Mouse (Mus musculus) liver, embryonic 16.5 days (tissue): ENCODE results near the gene Lig1. TPM values are rescaled to one million over a fixed set of nuclear protein-coding genes. Genes with fewer than 3 reads are reported as not detected.

Experiments used
- ATAC-seq: fragments of 200-750 bp; cut with Nextera tagmentation; 2 replicates; pipeline ENCODE4 v1.8.0; 2017; ENCODE audit warnings: low read depth, mild to moderate bottlenecking, moderate number of reproducible peaks, moderate library complexity
- H3K27ac ChIP-seq: fragments of 300-500 bp; sonication (generic); 2 replicates; pipeline ENCODE4 v1.5.1; 2014; ENCODE audit warnings: mild to moderate bottlenecking, low read length
- H3K27me3 ChIP-seq: fragments of 300-500 bp; sonication (generic); 2 replicates; pipeline ENCODE4 v1.6.1; 2014; ENCODE audit warnings: low read depth, low read length, mixed read lengths; ENCODE audit not compliant: control insufficient read depth, insufficient read depth
- H3K36me3 ChIP-seq: fragments of 300-500 bp; sonication (generic); 2 replicates; pipeline ENCODE4 v1.6.1; 2014; ENCODE audit warnings: mild to moderate bottlenecking; ENCODE audit not compliant: control insufficient read depth, insufficient read depth
- H3K4me1 ChIP-seq: fragments of 300-500 bp; sonication (generic); 2 replicates; pipeline ENCODE4 v1.6.1; 2014; ENCODE audit warnings: low read depth, low read length, mixed read lengths; ENCODE audit not compliant: control insufficient read depth
- H3K4me2 ChIP-seq: fragments of 300-500 bp; sonication (generic); 2 replicates; pipeline ENCODE4 v1.6.1; 2014; ENCODE audit warnings: low read depth, low read length, mixed read lengths
- H3K4me3 ChIP-seq: fragments of 300-500 bp; sonication (generic); 2 replicates; pipeline ENCODE4 v1.5.1; 2014; ENCODE audit warnings: low read depth, mild to moderate bottlenecking, low read length
- H3K9ac ChIP-seq: fragments of 300-500 bp; sonication (generic); 2 replicates; pipeline ENCODE4 v1.6.1; 2014; ENCODE audit warnings: low read depth, low read length
- H3K9me3 ChIP-seq: fragments of 300-500 bp; sonication (generic); replicated peaks from 2 replicates; pipeline ENCODE4 v1.6.1; 2016; ENCODE audit warnings: low read length; ENCODE audit not compliant: control insufficient read depth
- WGBS: fragments of 180-500 bp; shearing (Covaris S2); extraction: QIAGEN DNeasy Blood & Tissue Kit; methylation state at CpG from one replicate; pipeline ENCODE4 v1.1.7; 2014; ENCODE audit not compliant: insufficient replicate concordance; 5-methylcytosine and 5-hydroxymethylcytosine counted together
- polyA plus RNA-seq: library from polyadenylated mRNA; unstranded; fragments of >200 nt; fragmentation: Nextera tagmentation; extraction: Ambion mirVana; gene quantifications from 2 replicates; pipeline ENCODE4 v1.2.1, GENCODE M21; 2015

Lig1 gene
- 80.3 and 87.9 TPM in 2 replicates for polyA plus RNA-seq

DNA sequence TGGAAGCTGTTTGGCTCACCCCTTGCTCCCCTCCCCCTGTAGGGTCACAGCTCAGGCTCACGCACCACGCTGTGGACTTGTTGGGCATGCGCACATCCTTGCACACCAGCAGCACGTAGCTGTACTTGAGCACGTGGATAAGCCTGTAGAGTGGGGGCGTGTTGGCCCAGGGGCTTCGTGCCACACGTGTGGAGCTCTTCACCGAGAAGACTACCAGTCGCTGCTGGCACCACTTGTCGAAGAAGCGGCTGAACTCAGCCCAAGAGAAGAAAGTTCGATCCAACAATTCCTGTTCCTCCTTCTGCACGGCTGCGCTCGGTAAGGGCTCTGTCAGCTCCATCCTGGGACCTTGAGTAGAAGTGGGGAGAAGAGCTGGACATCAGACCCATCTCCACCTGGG, at the start of gene Lig1:
Gene Lig1 (plus strand): TSS at position 203 of the 400 bp plus-strand sequence.
- H3K4me1 ChIP-seq, result peaks cover 9% of the 10 kb centered on the region
- H3K9ac ChIP-seq, result peak within 1 kb of the TSS; percentile 87
- H3K4me3 ChIP-seq, result peak within 1 kb of the TSS; percentile 84
- H3K4me2 ChIP-seq, result peak within 1 kb of the TSS; percentile 63
- no peaks in the 10 kb centered on the region for H3K9me3 ChIP-seq
- H3K27me3 ChIP-seq, result no peaks in the 10 kb centered on the region
- peak within 1 kb of the TSS; percentile 89 for H3K27ac ChIP-seq
- H3K36me3 ChIP-seq, result peaks cover 8% of the 10 kb centered on the region; the same call in 1 of the 2 replicates
- ATAC-seq, result no peak
- WGBS, result 90% methylated on average over 16 of the region's 16 CpGs

GRCm38 (mm10) chr7:13260746-13261700, 16.1 kb upstream of the Lig1 start:
- no peaks in the 10 kb centered on the region for H3K36me3 ChIP-seq
- 46% methylated on average over 50 of the region's 50 CpGs for WGBS

DNA sequence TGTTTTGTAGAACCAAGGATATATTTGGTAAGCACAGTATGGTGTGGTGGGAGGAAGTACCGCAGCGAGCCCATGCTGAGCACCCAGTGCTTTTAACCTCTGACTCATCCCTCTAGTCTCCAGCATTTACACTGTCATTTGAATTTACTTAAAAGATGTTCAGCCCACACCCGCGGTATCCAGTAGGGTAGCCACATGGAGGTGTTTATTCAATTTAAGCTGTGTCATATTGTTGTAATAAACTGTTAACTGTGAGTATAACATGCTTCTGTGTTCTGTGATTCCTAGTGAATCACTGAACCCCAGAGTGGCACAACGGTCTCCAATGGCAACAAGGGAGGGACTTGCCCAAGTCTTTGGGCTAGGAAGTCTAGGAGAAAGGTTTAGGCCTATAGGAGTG, 13.2 kb upstream of the Lig1 start:
- no peak for ATAC-seq
- 74% methylated on average over 5 of the region's 5 CpGs for WGBS
- no peaks in the 10 kb centered on the region for H3K27me3 ChIP-seq
- H3K27ac ChIP-seq, result no peak overlapping the region
- H3K36me3 ChIP-seq, result no peaks in the 10 kb centered on the region
- H3K4me1 ChIP-seq, result no peaks in the 10 kb centered on the region
- no peak overlapping the region for H3K4me2 ChIP-seq
- H3K9ac ChIP-seq, result no peak overlapping the region
- no peaks in the 10 kb centered on the region for H3K9me3 ChIP-seq
- H3K4me3 ChIP-seq, result no peak overlapping the region

More at GRCm38 (mm10) chr7:13260746-13261700, 16.1 kb upstream of the Lig1 start:
- Histone ChIP-seq H3K9me3 (no peaks in the 10 kb centered on the region), H3K4me3 (no peak overlapping the region), H3K4me2 (no peak overlapping the region), H3K27ac (no peak overlapping the region), H3K27me3 (no peaks in the 10 kb centered on the region), H3K9ac (no peak overlapping the region), H3K4me1 (no peaks in the 10 kb centered on the region)
- ATAC-seq, result no peak

- Histone ChIP-seq H3K4me1 (no peaks in the 10 kb centered on the region), H3K9me3 (no peaks in the 10 kb centered on the region), H3K27me3 (no peaks in the 10 kb centered on the region), H3K4me3 (no peak overlapping the region), H3K27ac (no peak overlapping the region), H3K9ac (no peak overlapping the region), H3K4me2 (no peak overlapping the region), H3K36me3 (no peaks in the 10 kb centered on the region)
- ATAC-seq, result no peak
- 50% methylated on average over 2 of the region's 2 CpGs for WGBS
These were observed 12.7 kb upstream of the Lig1 start for GRCm38 (mm10) chr7:13264396-13264795.

DNA sequence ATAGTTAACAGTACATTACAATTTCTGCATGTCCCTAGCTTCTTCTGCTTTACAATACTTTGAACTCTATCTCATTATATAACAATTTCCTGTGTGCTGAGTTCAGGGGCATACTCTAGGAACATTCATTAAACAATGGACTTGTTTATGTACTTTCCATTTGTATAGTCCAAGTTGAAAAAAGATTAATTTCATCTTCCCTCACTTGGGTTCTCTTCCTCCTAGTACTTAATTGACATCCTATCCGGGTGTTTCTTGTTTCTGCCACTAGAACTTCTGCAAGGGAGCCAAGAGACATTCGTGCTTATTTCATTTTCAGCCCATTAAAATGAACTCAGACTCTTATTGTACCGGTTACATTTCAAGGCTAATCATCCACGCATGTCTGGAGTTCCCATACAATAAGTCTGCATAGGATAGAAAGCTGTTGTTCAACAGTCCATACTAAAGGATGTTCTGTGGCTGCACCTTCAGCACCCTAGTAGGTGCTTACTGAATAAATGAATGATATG, 8.3 kb upstream of the Lig1 start:
- no peaks in the 10 kb centered on the region for H3K36me3 ChIP-seq
- ATAC-seq, result no peak
- H3K4me1 ChIP-seq, result no peaks in the 10 kb centered on the region
- 79% methylated on average over 4 of the region's 4 CpGs for WGBS
- H3K4me2 ChIP-seq, result no peak overlapping the region
- H3K27me3 ChIP-seq, result no peaks in the 10 kb centered on the region
- no peak overlapping the region for H3K9ac ChIP-seq
- no peaks in the 10 kb centered on the region for H3K9me3 ChIP-seq
- no peak overlapping the region for H3K4me3 ChIP-seq
- no peak overlapping the region for H3K27ac ChIP-seq

DNA sequence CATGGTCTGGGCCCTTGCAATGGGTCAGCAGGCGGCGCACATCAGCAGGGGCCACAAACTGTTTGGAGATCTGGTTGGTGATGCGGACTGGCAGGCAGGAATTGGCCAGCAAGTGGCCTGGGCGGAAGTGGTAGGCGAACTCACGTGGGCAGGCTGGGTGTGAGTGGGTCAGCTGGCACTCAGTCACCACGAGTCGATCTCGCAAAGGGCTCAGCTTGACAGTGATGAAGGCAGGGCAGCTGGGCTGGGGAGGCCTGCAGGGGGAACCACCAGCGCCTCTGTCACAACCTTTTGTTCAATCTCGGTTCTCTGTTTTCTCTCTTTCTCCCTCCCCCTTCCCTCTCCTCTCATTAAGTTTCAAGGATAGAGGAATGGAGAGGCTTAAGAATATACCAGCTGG, 7.7 kb upstream of the Lig1 start:
- no peak for ATAC-seq
- no peaks in the 10 kb centered on the region for H3K36me3 ChIP-seq
- H3K4me1 ChIP-seq, result no peaks in the 10 kb centered on the region

GRCm38 (mm10) chr7:13271704-13272103, 5.4 kb upstream of the Lig1 start:
- ATAC-seq, result peak; percentile 80

More for the DNA sequence above, 7.7 kb upstream of the Lig1 start:
- no peak overlapping the region for H3K4me3 ChIP-seq
- H3K9ac ChIP-seq, result no peak overlapping the region
- H3K27ac ChIP-seq, result no peak overlapping the region
- H3K4me2 ChIP-seq, result no peak overlapping the region
- 74% methylated on average over 11 of the region's 11 CpGs for WGBS
- H3K9me3 ChIP-seq, result no peaks in the 10 kb centered on the region
- no peaks in the 10 kb centered on the region for H3K27me3 ChIP-seq

GRCm38 (mm10) chr7:13277833-13278232, 750 bp downstream of the Lig1 start:
- peak overlapping the region; percentile 89 for H3K27ac ChIP-seq
- ATAC-seq, result peak; percentile 7; the same call in 1 of the 2 replicates
- H3K4me3 ChIP-seq, result peak overlapping the region; percentile 84
- no peaks in the 10 kb centered on the region for H3K27me3 ChIP-seq
- 9% methylated on average over 2 of the region's 2 CpGs for WGBS
- H3K4me2 ChIP-seq, result peak overlapping the region; percentile 63
- peaks cover 9% of the 10 kb centered on the region for H3K4me1 ChIP-seq
- H3K9me3 ChIP-seq, result no peaks in the 10 kb centered on the region
- H3K9ac ChIP-seq, result peak overlapping the region; percentile 87
- peaks cover 15% of the 10 kb centered on the region; the same call in 1 of the 2 replicates for H3K36me3 ChIP-seq

More at GRCm38 (mm10) chr7:13271704-13272103, 5.4 kb upstream of the Lig1 start:
- H3K27ac ChIP-seq, result no peak overlapping the region
- 64% methylated on average over 1 of the region's 1 CpGs for whole genome bisulfite sequencing
- H3K9me3 ChIP-seq, result no peaks in the 10 kb centered on the region
- H3K27me3 ChIP-seq, result no peaks in the 10 kb centered on the region
- H3K4me2 ChIP-seq, result no peak overlapping the region
- peaks cover 5% of the 10 kb centered on the region; the same call in 1 of the 2 replicates for H3K36me3 ChIP-seq
- no peaks in the 10 kb centered on the region for H3K4me1 ChIP-seq
- no peak overlapping the region for H3K9ac ChIP-seq
- no peak overlapping the region for H3K4me3 ChIP-seq
